14 mouse cellular contexts compared by ENCODE assay signal in the genomic region with DNA sequence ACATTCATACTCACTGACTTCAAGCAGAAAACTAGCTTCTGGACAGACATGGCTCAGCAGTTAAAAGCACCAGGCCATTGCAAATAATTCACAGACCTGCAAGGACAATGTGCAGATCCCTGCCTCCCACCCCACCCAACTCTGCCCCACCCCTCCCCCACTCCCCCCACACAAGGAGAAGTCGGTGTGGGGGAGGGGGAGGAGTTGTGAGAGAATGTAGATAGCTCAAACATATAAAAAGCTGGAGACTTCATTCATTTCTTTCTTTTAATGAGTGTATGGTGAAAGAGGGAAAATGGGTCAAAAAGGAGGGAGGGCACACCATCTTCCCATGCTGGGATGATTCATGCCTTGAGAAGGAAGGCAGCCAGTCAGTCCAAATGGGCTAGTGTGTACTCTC. TPM values are rescaled to one million over a fixed set of nuclear protein-coding genes. Genes with fewer than 3 reads are reported as not detected.
DNase-seq lines count a peak whose midpoint lies in the region; ATAC-seq and TF ChIP-seq lines count a peak whose summit lies in the region.
"Had no signal": no experiment of that assay in that cellular context is flagged by ENCODE, and none has a peak within 500 bp of the region (broad histone marks: within the 10 kb centered on the region; RNA-seq: fewer than 3 reads in every experiment).

No protein-coding gene starts in this region.

- WGBS in heart, postnatal 0 days = 63% methylated on average over 1 of the region's 1 CpGs

- in situ Hi-C loops in Patski (cut with MboI; ENCODE audit: low pct_unique_long_range_greater_than_20kb) = no loop called here

- no peak overlapping the region for H3K9ac ChIP-seq in heart, postnatal 0 days (replicated peaks; ENCODE audit: low read depth, low read length)
- H3K9ac ChIP-seq: lung, embryonic 15.5 days had no signal

- no peak overlapping the region for H3K27ac ChIP-seq in heart, postnatal 0 days (ENCODE audit: low read depth)
- H3K27ac ChIP-seq: lung, embryonic 15.5 days had no signal

- DNase-seq in heart, postnatal 0 days (ENCODE audit: low spot score) = peak; percentile 32
- DNase-seq in heart, postnatal 25 days (ENCODE audit: low spot score) = no peak
- DNase-seq in 416B (ENCODE audit: low read depth) (peak; percentile 65), Patski (ENCODE audit: low read depth, low spot score) (peak; percentile 7)
- peak; percentile 46 for DNase-seq in hindlimb bud, embryonic 11.5 days (ENCODE audit: extremely low spot score, low read depth, low spot score)
- no peak for DNase-seq in layer of hippocampus, adult 9-10 months (ENCODE audit: low spot score)
- DNase-seq in right cerebral cortex, postnatal 4 days = no peak
- no peak for DNase-seq in right cerebral cortex, postnatal 10 days (ENCODE audit: low spot score in 2 of 2)
- DNase-seq: adrenal gland, postnatal 36 days; cerebellum, postnatal 14 days; gastrocnemius, postnatal 25 days; heart, postnatal 10 days had no signal

- CTCF ChIA-PET in Patski (lab: Charles Lee) = interaction anchor here (1.0 kb wide), 1 partner anchor 13 kb away, joined by 3 read pairs; no protein-coding TSS in a partner anchor

- no peak for TF ChIP-seq CTCF in heart, postnatal 0 days (IDR thresholded peaks at IDR 0.05; ENCODE audit: low read depth)
- TF ChIP-seq CTCF in Patski (IDR thresholded peaks at IDR 0.05) = no peak

- no peak overlapping the region for H3K4me3 ChIP-seq in heart, postnatal 0 days (ENCODE audit: low read depth, low read length)
- H3K4me3 ChIP-seq: lung, embryonic 15.5 days; myocyte had no signal

- H3K36me3 ChIP-seq in heart, postnatal 0 days (replicated peaks; ENCODE audit: control insufficient read depth, insufficient read depth, low read length) = no peaks in the 10 kb centered on the region
- H3K36me3 ChIP-seq: lung, embryonic 15.5 days had no signal

- no peaks in the 10 kb centered on the region for H3K4me1 ChIP-seq in heart, postnatal 0 days (ENCODE audit: control insufficient read depth, insufficient read depth)
- H3K4me1 ChIP-seq: lung, embryonic 15.5 days had no signal

- POLR2A ChIA-PET in Patski (lab: Charles Lee) = no interaction called here

- no peak for ATAC-seq in heart, postnatal 0 days (ENCODE audit: insufficient read depth, low read depth)
- no peak for ATAC-seq in Patski

- no peaks in the 10 kb centered on the region for H3K9me3 ChIP-seq in heart, postnatal 0 days (replicated peaks; ENCODE audit: control insufficient read depth, low read length)
- H3K9me3 ChIP-seq: lung, embryonic 15.5 days had no signal

- no peak for TF ChIP-seq EP300 in heart, postnatal 0 days (IDR thresholded peaks at IDR 0.05; ENCODE audit: low read depth)

- H3K27me3 ChIP-seq in heart, postnatal 0 days (ENCODE audit: control insufficient read depth, insufficient read depth, low read length) = no peaks in the 10 kb centered on the region
- peaks cover 3% of the 10 kb centered on the region for H3K27me3 ChIP-seq in Patski
- H3K27me3 ChIP-seq: lung, embryonic 15.5 days had no signal

- H3K4me2 ChIP-seq in heart, postnatal 0 days (ENCODE audit: low read depth, low read length) = no peak overlapping the region
- H3K4me2 ChIP-seq: lung, embryonic 15.5 days had no signal

- intact Hi-C loops in heart, postnatal 25 days (cut with DNase I) = no loop called here

RNA-seq across cellular contexts. Expression of gene Apbb1ip, which starts 34.5 kb away (rescaled TPM):
- 0.12 and 5.3 TPM in 2 replicates for total RNA-seq in heart, postnatal 0 days (2014; rRNA removed; ENCODE audit: low replicate concordance)
- 1.4 and 1.6 TPM in 2 replicates for polyA plus RNA-seq in heart, postnatal 0 days (2015; fragmentation: Nextera tagmentation; extraction: Ambion mirVana)
- 1 to 10 TPM; 3.4 to 3.5 TPM for total RNA-seq in heart, postnatal 25 days (2021)
- polyA plus RNA-seq in Patski (2021) = not detected

Comparison
In these comparisons a context has a peak if more than half of its experiments do, and no peak if none do; other contexts are left out.
1. DNase-seq: peak in heart, postnatal 0 days (single experiment), 416B (single experiment), Patski (single experiment) and hindlimb bud, embryonic 11.5 days (single experiment); none in heart, postnatal 25 days (single experiment), layer of hippocampus, adult 9-10 months (single experiment), right cerebral cortex, postnatal 4 days (single experiment) and right cerebral cortex, postnatal 10 days (0 of 2).